Mouse (Mus musculus): ENCODE measurements at regions not wholly inside any gene's neighbourhood (a gene's known extent, or its start where the extent isn't known, plus 50 kb on each side); places are given as distances from the start of the nearest gene placed in this dataset.

DNA sequence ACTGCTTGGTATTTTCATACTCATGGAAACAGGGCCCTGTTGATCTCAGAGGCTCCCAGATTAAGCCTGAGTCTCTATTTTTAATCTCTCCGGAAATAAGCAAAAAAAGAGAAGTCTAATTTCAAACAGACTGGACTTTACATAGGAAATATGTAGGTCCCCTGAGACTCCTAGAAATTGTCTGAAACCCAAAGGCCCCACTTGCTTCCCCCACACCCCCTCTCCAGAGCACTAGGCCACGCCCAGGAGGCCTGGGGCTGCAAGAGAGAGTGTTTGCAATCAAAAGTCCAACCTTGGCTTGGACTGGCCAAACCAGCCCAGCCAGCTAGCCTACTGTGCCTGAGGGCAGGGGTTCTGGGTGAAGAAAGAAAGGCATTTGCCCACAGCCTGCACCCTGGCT lies 111.0 kb downstream of the Zfp36l1 start:
- no peak overlapping the region for H3K4me3 ChIP-seq (ENCODE audit: extremely low read depth, insufficient read depth, insufficient read length)
- TF ChIP-seq CTCF (IDR thresholded peaks at IDR 0.05; ENCODE audit: extremely low read depth, insufficient read depth, insufficient read length, insufficient replicate concordance) (no peak), POLR2A (IDR thresholded peaks at IDR 0.05; ENCODE audit: low read depth, low read length) (no peak)
- H3K4me1 ChIP-seq (ENCODE audit: control insufficient read depth, insufficient read depth, insufficient read length): peaks cover 53% of the 10 kb centered on the region
- peak; percentile 68 to 76 for DNase-seq (ENCODE audit: low read depth in 1 of 2, low spot score in 2 of 2)
- WGBS: 30% methylated on average over 2 of the region's 2 CpGs
- H3K36me3 ChIP-seq (ENCODE audit: control insufficient read depth, insufficient read depth, low read length): no peaks in the 10 kb centered on the region
- H3K27me3 ChIP-seq (ENCODE audit: control insufficient read depth, insufficient read depth, low read length): no peaks in the 10 kb centered on the region
- peak overlapping the region; percentile 81 for H3K27ac ChIP-seq (ENCODE audit: insufficient read depth, low read length)

DNA sequence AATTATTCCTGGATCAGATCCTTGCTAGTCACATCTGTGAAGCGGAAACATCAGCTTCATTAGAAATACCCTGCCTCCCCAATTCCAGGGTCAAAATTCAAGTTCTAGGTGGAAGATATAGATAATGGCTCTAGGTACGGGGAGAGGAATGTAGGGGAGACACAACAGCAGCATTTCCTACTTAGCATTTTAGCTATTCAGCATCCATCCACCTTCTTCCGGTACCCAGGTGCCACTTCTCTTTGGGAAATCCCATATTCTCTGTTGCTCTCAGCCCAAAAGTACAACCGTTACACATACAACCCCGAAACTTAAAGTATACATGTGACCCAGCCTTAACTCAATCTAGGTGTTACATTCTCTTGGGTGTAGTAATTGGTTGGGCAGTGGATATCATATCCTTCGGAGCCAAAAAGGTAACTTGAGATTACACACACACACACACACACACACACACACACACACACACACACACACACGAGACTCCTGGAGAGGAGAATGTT lies 112.9 kb downstream of the Zfp36l1 start:
- no peaks in the 10 kb centered on the region for H3K36me3 ChIP-seq (ENCODE audit: control insufficient read depth, insufficient read depth, low read length)
- H3K4me3 ChIP-seq (ENCODE audit: extremely low read depth, insufficient read depth, insufficient read length): no peak overlapping the region
- H3K4me1 ChIP-seq (ENCODE audit: control insufficient read depth, insufficient read depth, insufficient read length): peaks cover 50% of the 10 kb centered on the region
- no peak for DNase-seq (ENCODE audit: low read depth in 1 of 2, low spot score in 2 of 2)
- WGBS: 76% methylated on average over 7 of the region's 7 CpGs
- H3K27ac ChIP-seq (ENCODE audit: insufficient read depth, low read length): no peak overlapping the region
- TF ChIP-seq CTCF (IDR thresholded peaks at IDR 0.05; ENCODE audit: extremely low read depth, insufficient read depth, insufficient read length, insufficient replicate concordance): no peak
- no peak for TF ChIP-seq POLR2A (IDR thresholded peaks at IDR 0.05; ENCODE audit: low read depth, low read length)
- no peaks in the 10 kb centered on the region for H3K27me3 ChIP-seq (ENCODE audit: control insufficient read depth, insufficient read depth, low read length)

DNA sequence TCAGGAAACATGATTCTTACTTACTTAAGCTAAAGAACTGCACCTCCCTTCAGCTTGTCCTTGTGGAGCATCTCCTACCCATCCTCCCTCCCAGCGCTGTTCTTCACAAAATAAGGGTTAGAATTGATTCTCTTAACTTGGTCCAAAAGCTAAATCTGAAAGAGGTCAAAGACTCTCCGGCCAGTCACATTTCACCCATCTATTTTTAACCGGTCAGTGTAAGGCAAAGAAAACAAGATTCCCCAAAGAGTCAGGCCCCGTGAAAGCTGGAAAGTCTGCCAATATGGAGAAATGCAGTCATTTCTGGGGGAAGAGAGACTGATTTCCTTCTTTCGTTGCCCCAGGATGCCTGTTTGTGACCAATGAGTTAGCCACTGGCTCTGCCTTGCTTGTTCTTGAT lies 114.0 kb downstream of the Zfp36l1 start:
- Histone ChIP-seq H3K4me1 (ENCODE audit: control insufficient read depth, insufficient read depth, insufficient read length) (peaks cover 46% of the 10 kb centered on the region), H3K36me3 (ENCODE audit: control insufficient read depth, insufficient read depth, low read length) (no peaks in the 10 kb centered on the region), H3K27ac (ENCODE audit: insufficient read depth, low read length) (peak overlapping the region; percentile 44), H3K4me3 (ENCODE audit: extremely low read depth, insufficient read depth, insufficient read length) (no peak overlapping the region), H3K27me3 (ENCODE audit: control insufficient read depth, insufficient read depth, low read length) (no peaks in the 10 kb centered on the region)
- no peak for TF ChIP-seq POLR2A (IDR thresholded peaks at IDR 0.05; ENCODE audit: low read depth, low read length)
- no peak for TF ChIP-seq CTCF (IDR thresholded peaks at IDR 0.05; ENCODE audit: extremely low read depth, insufficient read depth, insufficient read length, insufficient replicate concordance)
- DNase-seq (ENCODE audit: low read depth in 1 of 2, low spot score in 2 of 2): no peak
- 80% methylated on average over 5 of the region's 5 CpGs for WGBS

DNA sequence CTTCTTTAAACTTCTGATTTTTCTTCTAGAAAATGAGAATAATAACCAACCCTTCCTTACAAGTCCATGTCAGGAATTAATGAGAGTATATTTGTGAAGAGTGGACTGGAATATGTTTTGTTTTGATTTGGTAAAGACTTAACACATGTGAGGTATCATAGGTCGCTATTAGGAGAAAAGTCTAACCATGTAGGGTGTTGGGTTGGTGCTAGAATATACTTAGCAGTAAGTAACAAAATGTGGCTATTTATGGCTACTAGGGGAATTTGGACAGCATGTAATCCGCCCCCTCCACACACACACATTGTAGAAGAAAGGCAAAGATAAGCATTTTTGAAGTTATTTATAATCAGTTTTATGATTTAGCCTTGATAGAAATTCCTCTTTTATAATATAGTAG lies 114.5 kb downstream of the Zfp36l1 start:
- Histone ChIP-seq H3K4me1 (ENCODE audit: control insufficient read depth, insufficient read depth, insufficient read length) (peaks cover 44% of the 10 kb centered on the region), H3K27me3 (ENCODE audit: control insufficient read depth, insufficient read depth, low read length) (no peaks in the 10 kb centered on the region), H3K36me3 (ENCODE audit: control insufficient read depth, insufficient read depth, low read length) (no peaks in the 10 kb centered on the region), H3K27ac (ENCODE audit: insufficient read depth, low read length) (no peak overlapping the region), H3K4me3 (ENCODE audit: extremely low read depth, insufficient read depth, insufficient read length) (no peak overlapping the region)
- DNase-seq (ENCODE audit: low read depth in 1 of 2, low spot score in 2 of 2): no peak
- TF ChIP-seq CTCF (IDR thresholded peaks at IDR 0.05; ENCODE audit: extremely low read depth, insufficient read depth, insufficient read length, insufficient replicate concordance) (no peak), POLR2A (IDR thresholded peaks at IDR 0.05; ENCODE audit: low read depth, low read length) (no peak)
- 58% methylated on average over 2 of the region's 2 CpGs for WGBS

DNA sequence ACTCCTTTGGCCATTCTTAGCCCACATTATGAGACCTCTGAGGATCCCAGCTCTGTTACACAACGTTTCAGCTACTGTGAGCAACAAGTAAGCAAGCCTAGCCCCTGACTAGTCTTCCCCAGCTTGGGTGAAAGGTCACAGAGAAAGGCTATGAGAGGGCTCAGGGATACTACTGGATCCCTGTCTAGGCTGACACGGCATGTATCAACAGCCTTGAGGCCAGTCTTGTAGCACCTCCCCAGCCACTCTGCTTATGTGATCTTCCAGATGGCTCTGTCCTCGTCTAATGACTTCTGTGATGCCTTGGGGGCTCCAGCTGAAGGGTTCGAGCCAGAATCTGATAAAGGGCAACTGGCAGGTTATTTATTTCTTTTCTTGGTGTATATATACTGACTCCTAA lies 115.6 kb downstream of the Zfp36l1 start:
- Histone ChIP-seq H3K4me1 (ENCODE audit: control insufficient read depth, insufficient read depth, insufficient read length) (peaks cover 35% of the 10 kb centered on the region), H3K27me3 (ENCODE audit: control insufficient read depth, insufficient read depth, low read length) (no peaks in the 10 kb centered on the region), H3K36me3 (ENCODE audit: control insufficient read depth, insufficient read depth, low read length) (no peaks in the 10 kb centered on the region), H3K27ac (ENCODE audit: insufficient read depth, low read length) (no peak overlapping the region), H3K4me3 (ENCODE audit: extremely low read depth, insufficient read depth, insufficient read length) (no peak overlapping the region)
- no peak for DNase-seq (ENCODE audit: low read depth in 1 of 2, low spot score in 2 of 2)
- no peak for TF ChIP-seq POLR2A (IDR thresholded peaks at IDR 0.05; ENCODE audit: low read depth, low read length)
- no peak for TF ChIP-seq CTCF (IDR thresholded peaks at IDR 0.05; ENCODE audit: extremely low read depth, insufficient read depth, insufficient read length, insufficient replicate concordance)
- 85% methylated on average over 4 of the region's 4 CpGs for WGBS

DNA sequence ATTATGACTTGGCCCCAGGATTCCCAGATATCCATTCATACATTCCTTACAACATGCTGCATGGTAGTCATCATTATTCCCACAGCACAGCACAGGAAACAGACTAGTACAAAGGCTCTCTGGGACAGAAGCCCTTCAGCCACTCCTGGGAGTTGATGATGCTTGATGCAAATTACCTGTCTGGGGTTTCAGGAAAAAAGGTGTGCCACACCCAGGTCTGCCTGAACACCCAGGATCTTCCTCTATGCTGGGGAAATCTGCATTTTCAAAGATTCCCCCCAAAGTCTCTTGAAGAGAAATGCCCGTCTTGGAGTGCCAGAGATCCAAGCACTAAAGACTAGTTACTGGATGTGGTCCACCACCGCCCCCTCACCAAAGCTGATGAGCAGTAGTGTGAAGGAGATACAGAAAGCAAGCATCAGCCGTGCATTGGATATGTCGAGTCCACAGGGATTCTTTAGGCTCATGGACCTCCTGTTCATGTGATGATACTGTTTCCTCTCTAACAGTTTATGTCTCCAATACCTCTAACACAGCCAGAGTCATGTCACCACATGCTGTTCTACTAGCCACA lies 117.2 kb downstream of the Zfp36l1 start:
- WGBS: 87% methylated on average over 4 of the region's 4 CpGs
- Histone ChIP-seq H3K4me3 (ENCODE audit: extremely low read depth, insufficient read depth, insufficient read length) (no peak overlapping the region), H3K4me1 (ENCODE audit: control insufficient read depth, insufficient read depth, insufficient read length) (peaks cover 39% of the 10 kb centered on the region), H3K27ac (ENCODE audit: insufficient read depth, low read length) (no peak overlapping the region), H3K36me3 (ENCODE audit: control insufficient read depth, insufficient read depth, low read length) (no peaks in the 10 kb centered on the region), H3K27me3 (ENCODE audit: control insufficient read depth, insufficient read depth, low read length) (no peaks in the 10 kb centered on the region)
- TF ChIP-seq POLR2A (IDR thresholded peaks at IDR 0.05; ENCODE audit: low read depth, low read length) (no peak), CTCF (IDR thresholded peaks at IDR 0.05; ENCODE audit: extremely low read depth, insufficient read depth, insufficient read length, insufficient replicate concordance) (no peak)
- no peak for DNase-seq (ENCODE audit: low read depth in 1 of 2, low spot score in 2 of 2)

DNA sequence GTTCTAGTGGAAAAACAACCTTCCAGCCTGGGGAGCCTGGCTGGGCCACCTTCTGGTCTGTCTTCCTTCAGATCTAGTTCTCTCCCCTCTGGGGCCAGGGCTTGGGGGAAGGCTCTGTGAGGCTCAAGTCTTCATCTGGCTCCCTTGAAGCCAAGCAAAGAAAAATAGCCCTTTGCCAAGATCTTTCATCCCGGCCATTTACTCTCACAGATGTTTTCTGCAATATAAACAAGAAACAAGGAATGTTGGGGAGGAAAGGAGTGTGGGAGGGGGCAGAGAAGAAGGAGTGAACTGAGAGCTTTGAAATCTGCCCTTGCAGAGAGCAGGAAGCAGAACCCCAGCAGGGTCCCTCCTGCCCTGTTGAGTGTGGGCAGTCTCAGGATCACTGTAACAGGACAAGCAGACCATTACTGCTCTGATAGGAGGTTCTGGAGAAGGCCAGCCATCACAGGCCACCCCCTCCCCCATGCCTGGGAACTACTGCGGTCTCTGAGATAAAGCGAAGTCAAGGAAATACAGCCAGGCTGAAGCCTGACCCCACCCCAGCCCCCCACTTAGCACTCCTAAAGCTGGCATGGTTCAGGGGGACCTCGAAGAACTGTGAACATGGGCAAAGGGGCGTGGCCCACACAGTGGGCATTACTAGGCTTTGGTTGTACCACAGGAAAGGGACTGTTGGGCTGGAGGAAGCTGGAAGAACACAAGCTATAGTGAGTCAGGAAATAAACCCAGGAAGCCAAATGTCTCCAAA lies 118.8 kb downstream of the Zfp36l1 start:
- Histone ChIP-seq H3K27ac (ENCODE audit: insufficient read depth, low read length) (peak overlapping the region; percentile 53), H3K4me1 (ENCODE audit: control insufficient read depth, insufficient read depth, insufficient read length) (peaks cover 32% of the 10 kb centered on the region), H3K4me3 (ENCODE audit: extremely low read depth, insufficient read depth, insufficient read length) (no peak overlapping the region), H3K27me3 (ENCODE audit: control insufficient read depth, insufficient read depth, low read length) (no peaks in the 10 kb centered on the region), H3K36me3 (ENCODE audit: control insufficient read depth, insufficient read depth, low read length) (no peaks in the 10 kb centered on the region)
- TF ChIP-seq CTCF (IDR thresholded peaks at IDR 0.05; ENCODE audit: extremely low read depth, insufficient read depth, insufficient read length, insufficient replicate concordance) (no peak), POLR2A (IDR thresholded peaks at IDR 0.05; ENCODE audit: low read depth, low read length) (no peak)
- no peak for DNase-seq (ENCODE audit: low read depth in 1 of 2, low spot score in 2 of 2)
- WGBS: 55% methylated on average over 5 of the region's 5 CpGs
